In genomic region chr6:99519806-99520675, GRCm38 (mm10) we compare ENCODE assay signal across 8 mouse cellular contexts. TPM values are rescaled to one million over a fixed set of nuclear protein-coding genes. Genes with fewer than 3 reads are reported as not detected.
A peak's percentile ranks its signal among the peaks of the same experiment; 100 is the strongest.
DNase-seq lines count a peak whose midpoint lies in the region; ATAC-seq and TF ChIP-seq lines count a peak whose summit lies in the region.

No protein-coding gene starts in this region.

- no peak; the same call in 1 of the 2 replicates for ATAC-seq in hindbrain, embryonic 16.5 days
- ATAC-seq in liver, embryonic 12.5 days, result no peak
- no peak; the same call in 1 of the 2 replicates for ATAC-seq in neural tube, embryonic 13.5 days (ENCODE audit: low read depth)

- H3K36me3 ChIP-seq in hindbrain, embryonic 16.5 days (ENCODE audit: control insufficient read depth, insufficient read depth, low read length), result no peaks in the 10 kb centered on the region
- peaks cover 3% of the 10 kb centered on the region; the same call in 1 of the 2 replicates for H3K36me3 ChIP-seq in liver, embryonic 12.5 days
- no peaks in the 10 kb centered on the region for H3K36me3 ChIP-seq in neural tube, embryonic 13.5 days

- H3K4me2 ChIP-seq in hindbrain, embryonic 16.5 days (ENCODE audit: low read length), result peak overlapping the region; percentile 99
- peak overlapping the region; percentile 89 for H3K4me2 ChIP-seq in liver, embryonic 12.5 days
- peak overlapping the region; percentile 98 for H3K4me2 ChIP-seq in neural tube, embryonic 13.5 days

- H3K4me3 ChIP-seq in layer of hippocampus, adult 2 months, result peak overlapping the region; percentile 93
- H3K4me3 ChIP-seq in cerebellum, adult 2 months (replicated peaks; ENCODE audit: insufficient read depth, low read depth, low read length), result peak overlapping the region; percentile 98
- H3K4me3 ChIP-seq in hindbrain, embryonic 16.5 days (ENCODE audit: low read length), result peak overlapping the region; percentile 78
- peak overlapping the region; percentile 78 for H3K4me3 ChIP-seq in liver, embryonic 12.5 days
- peak overlapping the region; percentile 73 for H3K4me3 ChIP-seq in neural tube, embryonic 13.5 days

- H3K4me1 ChIP-seq in cerebellum, adult 2 months (ENCODE audit: control insufficient read depth, insufficient read depth, low read length), result no peaks in the 10 kb centered on the region
- H3K4me1 ChIP-seq in hindbrain, embryonic 16.5 days (ENCODE audit: control insufficient read depth, insufficient read depth, low read depth, low read length), result peaks cover 8% of the 10 kb centered on the region; the same call in 1 of the 2 replicates
- peaks cover 19% of the 10 kb centered on the region for H3K4me1 ChIP-seq in liver, embryonic 12.5 days
- H3K4me1 ChIP-seq in neural tube, embryonic 13.5 days (replicated peaks), result peaks cover 23% of the 10 kb centered on the region

- no peaks in the 10 kb centered on the region for H3K9me3 ChIP-seq in hindbrain, embryonic 16.5 days (ENCODE audit: control insufficient read depth, low read length)
- H3K9me3 ChIP-seq in liver, embryonic 12.5 days (replicated peaks), result no peaks in the 10 kb centered on the region
- H3K9me3 ChIP-seq in neural tube, embryonic 13.5 days, result no peaks in the 10 kb centered on the region

- 26% methylated on average over 38 of the region's 38 CpGs for WGBS in cerebellum, adult 2 months
- WGBS in hindbrain, embryonic 16.5 days, result 4% methylated on average over 25 of the region's 38 CpGs
- WGBS in liver, embryonic 12.5 days (ENCODE audit: insufficient replicate concordance), result 12% methylated on average over 35 of the region's 38 CpGs
- WGBS in neural tube, embryonic 13.5 days, result 1% methylated on average over 38 of the region's 38 CpGs

- H3K27me3 ChIP-seq in cerebellum, adult 2 months (ENCODE audit: control insufficient read depth, insufficient read depth, low read length), result no peaks in the 10 kb centered on the region
- H3K27me3 ChIP-seq in hindbrain, embryonic 16.5 days (replicated peaks; ENCODE audit: control insufficient read depth, insufficient read depth, low read length), result no peaks in the 10 kb centered on the region
- H3K27me3 ChIP-seq in liver, embryonic 12.5 days (replicated peaks), result peaks cover 26% of the 10 kb centered on the region
- H3K27me3 ChIP-seq in neural tube, embryonic 13.5 days, result no peaks in the 10 kb centered on the region

- peak in 1 of 2 experiments; percentile 14 for DNase-seq in layer of hippocampus, adult 2 months (ENCODE audit: low spot score in 2 of 2)
- DNase-seq in layer of hippocampus, adult 9-11 months, result no peak
- peak; percentile 35 to 47 for DNase-seq in cerebellum, adult 2 months
- peak; percentile 44 to 53 for DNase-seq in gastrocnemius, adult 8-10 months (ENCODE audit: low spot score in 2 of 2)
- peak; percentile 11 to 35 for DNase-seq in thymus, postnatal 10 days (ENCODE audit: low spot score in 2 of 2)

- no peak for TF ChIP-seq CTCF in layer of hippocampus, adult 2 months (conservative IDR thresholded peaks at IDR 0.05)
- TF ChIP-seq CTCF in cerebellum, adult 2 months (IDR thresholded peaks at IDR 0.05; ENCODE audit: borderline replicate concordance, insufficient read depth, low read depth, low read length), result no peak

- H3K9ac ChIP-seq in hindbrain, embryonic 16.5 days (ENCODE audit: low read depth, low read length), result peak overlapping the region; percentile 97
- peak overlapping the region; percentile 88 for H3K9ac ChIP-seq in liver, embryonic 12.5 days
- H3K9ac ChIP-seq in neural tube, embryonic 13.5 days, result peak overlapping the region; percentile 98

- TF ChIP-seq POLR2A in cerebellum, adult 2 months (IDR thresholded peaks at IDR 0.05; ENCODE audit: borderline replicate concordance, insufficient read depth, low read length), result no peak

- H3K27ac ChIP-seq in layer of hippocampus, adult 2 months, result peak overlapping the region; percentile 100
- no peak overlapping the region for H3K27ac ChIP-seq in cerebellum, adult 2 months (ENCODE audit: insufficient read depth, low read length)
- peak overlapping the region; percentile 78 for H3K27ac ChIP-seq in hindbrain, embryonic 16.5 days (ENCODE audit: low read depth, low read length)
- peak overlapping the region; percentile 92; the same call in 1 of the 2 replicates for H3K27ac ChIP-seq in liver, embryonic 12.5 days
- H3K27ac ChIP-seq in neural tube, embryonic 13.5 days (replicated peaks), result peak overlapping the region; percentile 100

RNA-seq across cellular contexts. Expression of gene Foxp1, which starts 2.5 kb away (rescaled TPM):
- 10 to 100 TPM; 88.5 to 93.5 TPM for total RNA-seq in layer of hippocampus, adult 2 months (2021)
- polyA plus RNA-seq in cerebellum, adult 2 months (2012; rRNA removed), result 21.0 and 22.0 TPM in 2 replicates
- 10 to 100 TPM; 10.0 to 15.5 (median 13.9) TPM for total RNA-seq in gastrocnemius, adult 8-10 months (2022)
- polyA plus RNA-seq in hindbrain, embryonic 16.5 days (2015; fragmentation: Nextera tagmentation; extraction: Ambion mirVana), result 47.8 and 63.7 TPM in 2 replicates
- polyA plus RNA-seq in liver, embryonic 12.5 days (2016; fragmentation: Nextera tagmentation; extraction: Ambion mirVana), result 25.5 and 29.3 TPM in 2 replicates
- 73.2 and 74.0 TPM in 2 replicates for polyA plus RNA-seq in neural tube, embryonic 13.5 days (2015; fragmentation: Nextera tagmentation; extraction: Ambion mirVana)
